Mouse (Mus musculus) thymus, adult 18-20 months (tissue): ENCODE measurements at regions not wholly inside any gene's neighbourhood (a gene's known extent, or its start where the extent isn't known, plus 50 kb on each side); places are given as distances from the start of the nearest gene placed in this dataset.
A peak's percentile ranks its signal among the peaks of the same experiment; 100 is the strongest.

Experiments used
- DNase-seq, 2 experiments: peaks; one replicate each; pipeline ENCODE4 v3.0.0; 2022; ENCODE audit warnings: mixed read lengths in 2 of 2

DNA sequence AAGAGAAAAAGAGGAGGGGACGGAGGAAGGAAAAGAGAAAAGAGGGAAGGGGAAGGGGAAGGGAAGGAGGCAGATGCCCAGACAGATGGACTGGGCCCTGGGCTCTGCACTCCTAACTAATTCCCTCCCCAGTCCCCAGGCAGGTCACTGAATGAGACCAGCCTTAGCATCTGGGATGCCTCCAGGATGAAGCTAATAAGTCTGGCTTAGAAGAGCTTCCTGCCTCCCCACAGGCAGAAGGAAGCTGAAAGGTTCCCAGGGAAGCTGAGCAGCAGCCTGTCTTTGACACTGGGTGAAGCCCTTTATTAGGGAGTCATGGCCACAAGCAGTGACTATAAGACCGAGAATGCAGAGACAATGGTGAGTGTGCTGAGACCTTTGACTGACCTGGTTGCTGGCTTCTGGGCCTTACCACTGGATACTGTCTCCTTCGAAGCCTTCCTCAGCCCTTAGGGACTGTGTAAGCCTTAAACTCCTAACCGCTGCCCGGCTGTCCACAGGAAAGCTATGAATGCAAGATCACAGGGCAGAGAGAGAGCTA, 76.7 kb upstream of the Bod1 start:
- no peak for DNase-seq

- DNase-seq: no peak
Observed at GRCm38 (mm10) chr11:31751274-31751673, 79.6 kb upstream of the Bod1 start.

- no peak for DNase-seq
Observed at GRCm38 (mm10) chr11:31753211-31753610, 81.5 kb upstream of the Bod1 start.

- DNase-seq: no peak
Observed at GRCm38 (mm10) chr11:31753711-31754161, 82.1 kb upstream of the Bod1 start.

DNA sequence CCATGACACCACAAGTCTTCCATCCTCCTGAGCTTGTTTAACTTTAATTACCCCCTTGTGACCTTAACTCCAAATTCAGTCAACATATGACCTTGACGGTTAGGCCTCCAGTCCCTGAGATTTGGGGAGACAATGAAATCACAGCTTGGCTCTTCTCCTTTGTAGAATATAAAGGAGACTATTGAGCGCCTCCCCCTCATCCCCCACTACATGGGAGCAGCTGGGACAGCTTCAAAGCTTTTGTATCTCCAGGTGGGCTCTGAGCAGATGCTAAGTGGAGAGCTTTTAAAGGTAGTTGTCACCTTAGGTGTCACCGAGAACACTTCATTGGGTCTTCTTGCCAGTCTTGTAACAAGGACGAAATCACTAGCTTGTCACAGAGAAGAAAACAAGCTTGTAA, 82.7 kb upstream of the Bod1 start:
- no peak for DNase-seq

GRCm38 (mm10) chr11:31755858-31756257, 84.2 kb upstream of the Bod1 start:
- DNase-seq: no peak

DNA sequence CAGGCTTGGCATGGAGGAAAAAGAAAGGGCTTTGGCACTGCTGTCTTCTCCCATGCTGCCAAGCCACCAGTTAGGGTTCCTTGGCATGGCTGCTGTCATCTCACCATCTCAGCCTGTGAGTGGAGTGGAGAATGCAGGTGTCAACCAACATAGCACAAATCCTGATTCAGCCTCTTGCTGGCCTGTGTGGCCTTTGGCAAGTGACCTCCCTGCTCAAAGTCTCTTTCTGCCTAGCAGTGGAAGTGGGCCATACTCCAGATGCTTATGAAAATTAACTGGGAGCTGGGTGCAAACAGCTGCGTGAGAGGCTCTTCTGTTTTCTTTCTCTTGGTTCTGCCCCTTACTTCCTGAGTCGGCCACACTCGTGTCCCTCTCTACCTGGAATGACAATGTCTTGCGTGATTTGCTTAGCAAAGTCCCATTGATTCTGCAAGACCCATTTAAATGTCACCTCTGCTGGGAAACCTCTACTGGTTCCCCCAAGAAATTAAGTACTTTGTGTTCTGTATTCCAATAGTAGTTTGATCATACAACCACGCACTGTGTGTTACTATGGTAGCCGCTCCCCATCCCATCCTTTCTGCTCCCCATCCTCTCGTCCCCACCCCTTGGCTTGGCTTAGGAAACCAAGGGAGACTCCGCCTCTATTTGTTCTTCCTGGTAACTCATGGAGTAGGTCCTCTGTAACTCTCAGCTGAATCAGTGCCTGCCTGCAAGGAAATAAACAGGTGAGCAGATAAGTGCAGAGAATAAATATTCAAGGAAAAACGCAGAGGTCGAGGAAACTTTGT, 84.9 kb upstream of the Bod1 start:
- no peak for DNase-seq

DNA sequence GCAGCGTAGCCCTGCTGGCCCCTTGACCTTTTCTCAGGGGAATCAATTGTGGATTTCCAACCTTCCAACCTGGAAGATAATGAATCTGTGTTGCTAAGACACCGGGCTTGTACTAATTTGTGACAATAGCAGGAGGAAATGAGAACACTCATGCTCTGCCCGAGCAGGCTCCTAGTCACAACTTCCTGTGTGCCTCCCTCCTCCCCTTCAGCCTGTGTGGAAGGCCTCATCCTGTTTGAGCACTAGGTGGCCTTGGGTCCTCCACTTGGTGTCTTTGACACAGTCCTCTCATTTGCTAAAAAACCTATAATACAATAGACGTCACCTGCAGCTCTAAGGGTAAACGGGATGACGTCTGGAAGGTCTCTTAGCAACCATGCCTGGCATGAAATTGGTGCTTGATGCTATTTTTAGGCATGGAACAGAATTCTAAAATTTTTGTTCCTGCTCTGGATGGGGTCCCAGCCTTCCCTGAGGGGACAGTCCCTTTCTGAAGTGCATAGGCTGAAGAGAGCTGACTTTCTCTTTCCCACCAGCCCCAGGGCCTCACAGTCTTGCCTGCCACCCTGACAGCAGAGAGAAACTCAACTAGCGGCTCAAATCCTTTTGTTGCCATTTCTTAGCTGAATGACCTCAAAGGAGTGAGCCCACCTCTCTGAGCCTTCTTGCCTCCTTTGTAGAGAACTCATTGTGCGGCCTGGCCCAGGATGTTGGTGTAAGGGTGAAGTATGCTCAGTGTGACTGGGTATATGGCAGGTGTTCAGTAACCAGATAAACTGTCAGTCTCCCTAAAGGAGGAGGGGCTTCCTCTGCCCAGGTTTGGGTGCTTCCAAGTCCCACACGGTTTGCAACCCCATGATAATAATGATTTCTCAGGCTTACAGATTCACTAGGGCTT, 88.4 kb upstream of the Bod1 start:
- DNase-seq: peak; percentile 21 to 50

DNA sequence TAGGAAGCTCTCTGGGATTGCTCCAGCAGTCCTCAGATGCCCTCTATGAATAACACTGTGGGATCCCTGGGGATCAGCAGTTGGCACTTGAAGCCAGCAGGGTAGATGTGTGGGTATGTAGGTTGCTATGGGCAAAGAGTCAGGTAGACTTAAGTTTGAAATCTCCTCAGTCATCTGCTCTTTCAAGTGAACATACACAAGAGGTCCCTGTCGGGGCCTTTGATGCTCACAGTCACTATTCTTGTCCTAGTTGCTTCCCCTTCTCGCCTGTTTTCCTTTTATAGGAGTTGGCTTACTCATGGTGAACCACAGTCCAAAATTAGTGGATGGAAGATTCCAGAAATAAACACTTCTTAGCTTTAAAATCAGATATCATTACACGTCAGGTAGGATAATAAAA, 92.2 kb upstream of the Bod1 start:
- DNase-seq: no peak

- DNase-seq: no peak
Observed at GRCm38 (mm10) chr11:31766296-31766695, 94.6 kb upstream of the Bod1 start.

DNA sequence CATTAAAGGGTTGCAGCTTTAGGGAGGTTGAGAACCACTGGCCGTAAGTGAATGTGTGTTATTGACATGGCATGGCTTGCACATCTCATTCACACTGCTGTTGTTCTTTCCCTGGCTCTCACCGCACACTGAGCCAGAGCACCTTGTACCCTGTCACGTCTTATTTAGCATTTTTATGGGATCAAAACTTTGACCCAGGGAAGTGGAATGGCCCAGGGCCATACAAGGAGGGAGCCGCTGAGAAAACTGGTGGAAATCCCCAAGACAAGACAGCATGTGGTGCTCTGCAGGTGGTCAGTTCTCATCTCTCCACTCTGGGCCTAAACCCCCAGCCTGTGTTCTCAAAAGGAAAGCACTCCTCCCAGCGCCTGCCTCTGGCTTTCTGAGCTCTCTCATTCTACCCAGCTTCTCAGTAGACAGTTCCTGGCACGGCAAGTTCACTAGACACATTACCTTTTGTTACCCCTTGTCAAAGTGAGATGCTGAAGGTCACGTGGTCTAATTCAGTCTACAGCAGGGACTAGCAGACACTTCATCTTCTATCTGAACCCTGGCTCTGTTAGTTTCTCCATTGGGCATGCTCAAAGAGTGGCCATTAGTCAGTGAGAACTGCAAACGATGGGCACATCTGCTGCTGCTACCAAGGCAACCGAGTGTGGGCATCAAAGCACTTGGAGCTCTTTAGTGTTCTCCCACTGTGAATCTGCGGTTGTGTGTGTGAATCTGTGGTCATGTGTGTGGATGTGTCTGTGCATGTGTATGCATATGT, 96.2 kb upstream of the Bod1 start:
- no peak for DNase-seq

GRCm38 (mm10) chr11:31769804-31770654, 98.3 kb upstream of the Bod1 start:
- DNase-seq: no peak

DNA sequence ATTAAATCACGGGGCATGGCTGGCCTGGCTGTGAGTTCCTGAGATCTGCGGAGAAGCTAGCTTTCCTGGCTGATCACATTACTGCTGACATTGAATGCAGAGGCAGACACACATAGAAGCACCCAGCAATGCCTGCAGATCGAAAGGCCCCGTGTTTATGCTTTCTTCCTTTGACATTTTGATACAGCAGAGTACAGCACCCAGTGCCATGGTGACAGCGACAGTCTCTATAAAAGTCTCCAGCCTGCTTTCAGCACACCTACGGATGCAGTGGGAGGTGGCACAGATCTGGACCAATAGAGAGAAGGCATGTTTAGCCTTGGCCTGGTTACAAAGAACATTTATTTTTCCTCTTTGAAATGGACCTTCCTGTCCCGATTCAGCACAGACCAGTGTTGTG, 99.2 kb upstream of the Bod1 start:
- DNase-seq: no peak

DNA sequence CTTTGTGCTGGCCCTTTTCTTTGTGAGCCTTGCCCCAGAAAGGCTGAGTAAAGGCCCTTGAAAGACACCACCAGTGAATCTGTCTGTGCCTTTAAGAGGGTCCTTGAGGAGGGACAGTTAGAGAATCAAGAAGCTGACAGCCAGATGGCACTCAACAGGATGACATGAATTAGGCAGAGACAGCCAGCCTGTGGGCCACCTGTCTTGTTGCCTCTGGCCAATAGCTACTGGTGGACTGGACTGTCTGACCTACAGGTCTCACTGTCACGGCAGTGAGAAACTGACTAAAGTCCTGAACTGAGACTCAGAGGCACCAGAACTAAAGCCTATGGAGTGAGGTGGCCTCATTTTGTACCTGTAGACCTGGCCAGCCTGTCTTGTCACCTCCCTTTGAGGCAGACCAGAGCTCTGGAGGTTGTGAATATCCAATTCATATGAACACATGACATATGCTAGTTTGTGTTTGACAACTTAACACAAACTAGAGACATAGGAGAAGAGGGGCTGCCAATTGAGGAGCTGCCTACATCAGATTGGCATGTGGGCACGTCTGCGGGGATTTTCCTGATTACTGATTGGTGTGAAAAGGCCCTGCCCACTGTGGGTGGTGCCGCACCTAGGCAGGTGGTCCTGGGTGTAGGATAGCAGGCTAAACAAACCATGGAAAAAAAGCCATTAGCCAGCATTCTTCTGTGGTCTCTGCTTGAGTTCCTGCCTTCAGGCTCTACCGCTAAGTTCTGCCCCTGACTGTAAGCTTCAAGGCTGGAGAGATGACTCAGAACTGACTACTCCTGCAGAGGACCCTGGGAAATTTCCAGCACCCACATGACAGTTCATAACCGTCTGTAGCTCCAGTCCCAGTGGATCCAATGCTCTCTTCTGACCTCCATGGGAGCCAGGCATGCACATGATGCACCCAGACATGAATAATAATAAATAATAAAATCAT, 100.1 kb upstream of the Bod1 start:
- DNase-seq: no peak

- no peak for DNase-seq
Observed at GRCm38 (mm10) chr11:31777531-31777930, 94.5 kb upstream of the Cpeb4 start.

DNA sequence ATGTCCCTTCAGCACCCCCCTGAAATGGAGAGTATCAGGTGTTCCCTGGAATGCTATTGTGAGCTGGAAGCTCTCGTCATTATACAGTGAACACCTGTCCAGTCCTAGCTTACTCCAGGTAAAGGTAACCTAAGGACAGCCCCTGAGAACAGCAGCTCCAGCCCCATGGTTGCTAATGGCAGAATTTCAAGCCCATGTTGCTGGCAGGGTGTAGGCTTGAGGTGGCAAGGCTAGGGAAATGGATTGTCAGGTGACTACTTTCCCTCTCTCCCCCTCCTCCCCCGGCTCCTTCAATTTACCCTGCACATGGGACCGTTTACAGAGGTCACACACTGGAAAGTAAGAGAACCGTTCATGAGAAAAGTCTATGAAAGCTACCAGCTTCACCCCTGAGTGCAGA, 93.2 kb upstream of the Cpeb4 start:
- DNase-seq: no peak

DNA sequence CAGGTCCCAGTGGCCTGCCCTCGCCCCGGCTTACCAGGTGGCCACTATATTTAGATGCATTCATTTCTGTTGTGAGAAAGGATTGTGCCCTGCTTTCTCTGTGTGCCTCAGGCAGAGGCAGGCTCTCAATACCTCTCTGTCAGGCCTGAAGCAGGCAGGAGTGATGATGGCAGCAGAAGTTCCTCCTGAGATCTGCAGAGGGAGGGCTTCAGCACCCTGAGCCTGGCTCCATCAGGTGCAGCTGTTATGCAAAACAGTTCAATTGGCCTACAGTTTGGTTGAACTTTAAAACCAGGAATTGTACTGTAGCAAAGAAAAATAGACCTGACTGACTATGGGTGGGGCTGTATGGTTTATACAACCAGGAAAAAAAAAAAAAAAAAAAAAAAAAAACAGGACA, 92.7 kb upstream of the Cpeb4 start:
- DNase-seq: no peak

DNA sequence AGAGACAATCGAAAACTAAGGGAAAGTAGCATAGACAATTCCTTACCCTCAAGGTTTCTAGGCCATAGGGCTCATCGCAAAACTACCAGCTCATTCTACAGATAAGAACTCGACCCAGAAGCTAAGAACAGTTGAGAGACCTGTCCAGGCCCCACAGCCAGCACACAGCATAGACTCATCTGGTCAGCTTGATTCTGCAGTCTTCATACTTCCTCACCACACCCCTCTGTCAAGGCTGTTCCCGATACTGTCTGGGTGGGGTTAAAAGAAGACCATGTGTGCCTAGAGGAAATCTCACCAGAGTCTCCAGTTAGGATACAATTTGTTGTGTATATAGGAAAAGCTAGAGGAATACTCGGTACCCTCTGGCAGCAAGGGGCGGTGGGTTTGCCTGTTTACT, 91.0 kb upstream of the Cpeb4 start:
- no peak for DNase-seq

- no peak for DNase-seq
Observed at GRCm38 (mm10) chr11:31781605-31782004, 90.4 kb upstream of the Cpeb4 start.

GRCm38 (mm10) chr11:31783506-31784063, 88.4 kb upstream of the Cpeb4 start:
- DNase-seq: no peak
